Mouse (Mus musculus): ENCODE results near the gene 4931422A03Rik. TPM values are rescaled to one million over a fixed set of nuclear protein-coding genes. Genes with fewer than 3 reads are reported as not detected.

4931422A03Rik gene
- polyA plus RNA-seq, 1 experiment from 2014 or later, result 3.4 TPM

DNA sequence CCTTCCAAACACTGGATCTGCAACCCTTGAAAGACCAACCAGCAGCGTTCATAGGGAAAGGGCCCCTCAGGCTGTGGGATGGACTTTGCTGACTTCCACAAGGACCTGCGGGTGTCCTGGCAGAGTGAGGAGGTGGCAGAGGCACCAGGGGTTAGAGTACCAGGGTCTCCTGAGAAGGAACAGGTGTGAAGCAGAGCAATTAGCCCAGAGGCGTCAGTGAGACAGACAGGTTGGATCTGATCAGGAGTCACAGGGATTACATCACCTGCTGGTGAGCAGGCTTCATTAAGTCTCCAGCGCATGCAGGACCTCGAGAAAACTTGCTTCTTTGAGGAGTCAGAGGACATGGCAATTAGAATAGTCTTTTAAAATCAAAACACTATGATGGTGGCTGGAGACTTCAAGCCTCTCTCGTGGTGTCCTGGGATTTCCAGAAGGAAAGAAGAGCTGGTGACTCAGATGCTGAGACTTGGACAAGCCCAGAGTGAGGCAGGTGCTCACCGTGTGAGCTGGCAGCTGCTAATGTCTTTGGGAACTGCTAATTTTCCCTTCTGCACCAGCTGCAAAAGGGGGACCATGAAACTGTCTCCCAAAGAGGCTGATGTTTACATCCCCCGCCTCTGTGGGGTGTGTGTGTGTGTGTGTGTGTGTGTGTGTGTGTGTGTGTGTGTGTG is 80.0 kb downstream of the 4931422A03Rik start:
- Histone ChIP-seq H3K4me1 (replicated peaks) (peaks cover 2% of the 10 kb centered on the region; the same call in 1 of the 2 replicates), H3K27me3 (peaks cover 15% of the 10 kb centered on the region; the same call in 1 of the 2 replicates), H3K4me3 (replicated peaks) (no peak overlapping the region), H3K9ac (replicated peaks) (no peak overlapping the region), H3K36me3 (no peaks in the 10 kb centered on the region), H3K27ac (no peak overlapping the region), H3K4me2 (no peak overlapping the region), H3K9me3 (no peaks in the 10 kb centered on the region)
- WGBS, result 41% methylated on average over 8 of the region's 8 CpGs
- ATAC-seq (ENCODE audit: insufficient number of reproducible peaks, insufficient read depth, low FRiP score, low TSS enrichment, low read depth), result no peak

DNA sequence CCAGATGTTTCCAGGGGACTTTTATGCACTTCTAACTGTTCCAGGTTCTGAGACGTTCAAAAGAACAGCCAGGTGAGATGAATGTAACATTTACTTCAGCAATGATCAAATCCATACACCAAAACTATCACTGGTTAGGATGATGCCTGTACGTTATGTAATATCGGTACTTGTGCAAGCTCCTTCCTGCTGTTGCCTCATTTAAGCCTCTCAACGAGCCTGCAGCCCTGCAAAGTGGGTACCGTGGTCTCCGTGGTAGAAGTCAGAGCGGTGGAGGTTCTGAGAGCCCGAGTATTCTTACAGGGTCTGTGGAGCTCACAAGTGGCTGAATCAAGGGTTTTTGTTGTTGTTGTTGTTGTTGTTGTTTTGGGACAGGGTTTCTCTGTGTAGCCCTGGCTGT is 81.3 kb downstream of the 4931422A03Rik start:
- 63% methylated on average over 8 of the region's 8 CpGs for WGBS
- H3K9me3 ChIP-seq, result no peaks in the 10 kb centered on the region
- peaks cover 8% of the 10 kb centered on the region; the same call in 1 of the 2 replicates for H3K27me3 ChIP-seq
- H3K36me3 ChIP-seq, result no peaks in the 10 kb centered on the region
- no peak overlapping the region for H3K4me3 ChIP-seq (replicated peaks)
- H3K9ac ChIP-seq (replicated peaks), result no peak overlapping the region
- no peak overlapping the region for H3K4me2 ChIP-seq
- no peak overlapping the region for H3K27ac ChIP-seq
- ATAC-seq (ENCODE audit: insufficient number of reproducible peaks, insufficient read depth, low FRiP score, low TSS enrichment, low read depth), result no peak
- H3K4me1 ChIP-seq (replicated peaks), result peaks cover 2% of the 10 kb centered on the region; the same call in 1 of the 2 replicates

DNA sequence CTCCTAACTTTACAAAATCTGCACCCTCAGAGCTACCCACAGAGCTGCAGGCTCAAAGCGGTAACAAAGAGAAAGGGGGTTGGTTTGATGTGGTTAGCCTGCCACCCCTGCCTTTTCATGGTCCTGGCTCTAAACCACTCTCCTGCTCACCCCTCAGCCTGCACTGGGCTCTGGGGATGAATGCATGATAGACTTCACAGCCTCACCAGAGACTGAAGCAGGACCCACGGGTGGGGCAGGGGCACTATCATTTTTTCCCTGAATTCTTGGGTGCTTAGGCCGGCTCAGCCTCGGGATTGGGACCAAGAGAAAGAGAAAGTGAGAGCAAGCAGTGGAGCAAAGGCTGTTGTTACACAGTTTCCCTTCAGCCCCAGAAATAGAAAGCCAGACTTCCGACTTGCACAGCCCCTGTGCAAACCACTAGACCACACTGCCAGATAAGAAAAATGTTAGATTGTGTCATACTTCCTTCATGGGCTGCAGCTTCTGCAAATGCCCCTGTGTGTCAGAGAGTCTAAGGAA is 82.5 kb downstream of the 4931422A03Rik start:
- H3K27ac ChIP-seq, result no peak overlapping the region
- H3K36me3 ChIP-seq, result no peaks in the 10 kb centered on the region
- ATAC-seq (ENCODE audit: insufficient number of reproducible peaks, insufficient read depth, low FRiP score, low TSS enrichment, low read depth), result no peak
- H3K9ac ChIP-seq (replicated peaks), result no peak overlapping the region
- H3K4me1 ChIP-seq (replicated peaks), result peaks cover 2% of the 10 kb centered on the region; the same call in 1 of the 2 replicates
- whole genome bisulfite sequencing, result 74% methylated on average over 5 of the region's 5 CpGs
- no peaks in the 10 kb centered on the region for H3K9me3 ChIP-seq
- peaks cover 8% of the 10 kb centered on the region; the same call in 1 of the 2 replicates for H3K27me3 ChIP-seq
- H3K4me3 ChIP-seq (replicated peaks), result no peak overlapping the region
- no peak overlapping the region for H3K4me2 ChIP-seq

GRCm38 (mm10) chr2:103944859-103945258 is 83.3 kb downstream of the 4931422A03Rik start:
- ATAC-seq (ENCODE audit: insufficient number of reproducible peaks, insufficient read depth, low FRiP score, low TSS enrichment, low read depth), result no peak
- Histone ChIP-seq H3K4me2 (no peak overlapping the region), H3K4me1 (replicated peaks) (peaks cover 2% of the 10 kb centered on the region; the same call in 1 of the 2 replicates), H3K9me3 (no peaks in the 10 kb centered on the region), H3K9ac (replicated peaks) (no peak overlapping the region), H3K36me3 (no peaks in the 10 kb centered on the region), H3K27me3 (peaks cover 8% of the 10 kb centered on the region; the same call in 1 of the 2 replicates), H3K4me3 (replicated peaks) (no peak overlapping the region), H3K27ac (no peak overlapping the region)
- WGBS, result 88% methylated on average over 2 of the region's 2 CpGs

DNA sequence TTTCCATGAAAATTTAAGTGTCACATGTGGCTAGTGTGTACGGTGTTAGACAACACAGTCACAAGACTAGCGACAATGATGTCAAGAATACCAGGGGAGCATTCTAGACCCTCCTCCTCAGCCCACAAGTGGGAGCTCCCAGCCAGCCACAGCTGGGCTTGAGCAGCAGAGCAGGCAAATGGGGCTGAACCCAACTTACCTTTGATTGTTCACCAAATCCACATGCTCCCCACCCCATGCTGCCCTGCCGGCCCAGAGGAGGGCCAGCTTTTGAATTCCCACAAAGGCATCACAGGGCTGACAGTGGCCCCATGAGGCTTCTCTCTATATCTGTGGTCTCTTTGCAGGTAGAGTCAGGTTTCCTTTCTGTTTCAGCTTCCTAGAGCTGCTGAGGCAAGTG is 87.1 kb downstream of the 4931422A03Rik start:
- Histone ChIP-seq H3K4me2 (no peak overlapping the region), H3K9me3 (no peaks in the 10 kb centered on the region), H3K27ac (no peak overlapping the region), H3K27me3 (0 out of 2 replicates have a peak, but pooled peaks cover 5% of the 10 kb centered on the region), H3K4me3 (replicated peaks) (no peak overlapping the region), H3K4me1 (replicated peaks) (no peaks in the 10 kb centered on the region; the same call in 1 of the 2 replicates), H3K9ac (replicated peaks) (no peak overlapping the region), H3K36me3 (no peaks in the 10 kb centered on the region)
- no peak for ATAC-seq (ENCODE audit: insufficient number of reproducible peaks, insufficient read depth, low FRiP score, low TSS enrichment, low read depth)
- 77% methylated on average over 3 of the region's 3 CpGs for WGBS

GRCm38 (mm10) chr2:103939003-103939402 is 89.2 kb downstream of the 4931422A03Rik start:
- no peak overlapping the region for H3K4me2 ChIP-seq
- no peak overlapping the region for H3K27ac ChIP-seq
- 0 out of 2 replicates have a peak, but pooled peaks cover 3% of the 10 kb centered on the region for H3K4me1 ChIP-seq (replicated peaks)
- H3K27me3 ChIP-seq, result no peaks in the 10 kb centered on the region
- no peak overlapping the region for H3K9ac ChIP-seq (replicated peaks)
- H3K9me3 ChIP-seq, result no peaks in the 10 kb centered on the region
- no peaks in the 10 kb centered on the region for H3K36me3 ChIP-seq
- H3K4me3 ChIP-seq (replicated peaks), result no peak overlapping the region
- no peak for ATAC-seq (ENCODE audit: insufficient number of reproducible peaks, insufficient read depth, low FRiP score, low TSS enrichment, low read depth)

DNA sequence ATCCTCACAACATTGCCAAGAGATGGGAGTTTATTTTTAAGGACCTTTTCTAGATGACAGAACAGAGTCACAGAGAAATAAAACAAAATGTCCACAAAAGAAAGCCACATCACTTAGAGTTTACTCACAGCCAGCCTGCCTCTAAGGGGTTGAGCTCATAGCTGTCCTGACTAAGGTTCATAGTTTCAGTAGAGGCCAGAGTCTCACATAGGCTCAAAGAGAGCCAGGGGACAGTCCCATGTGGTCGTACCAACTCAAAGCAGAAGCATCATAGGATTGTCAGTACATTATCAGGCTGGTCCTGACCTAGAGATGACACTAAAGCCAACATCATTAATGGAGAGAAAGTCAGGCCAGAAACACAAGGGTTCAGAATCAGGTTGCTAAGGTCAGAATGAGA is 89.6 kb downstream of the 4931422A03Rik start:
- H3K27ac ChIP-seq, result no peak overlapping the region
- ATAC-seq (ENCODE audit: insufficient number of reproducible peaks, insufficient read depth, low FRiP score, low TSS enrichment, low read depth), result no peak
- H3K4me1 ChIP-seq (replicated peaks), result 0 out of 2 replicates have a peak, but pooled peaks cover 3% of the 10 kb centered on the region
- WGBS, result 71% methylated on average over 1 of the region's 1 CpGs
- no peak overlapping the region for H3K4me3 ChIP-seq (replicated peaks)
- H3K27me3 ChIP-seq, result no peaks in the 10 kb centered on the region
- H3K9me3 ChIP-seq, result no peaks in the 10 kb centered on the region
- no peak overlapping the region for H3K4me2 ChIP-seq
- H3K36me3 ChIP-seq, result no peaks in the 10 kb centered on the region
- H3K9ac ChIP-seq (replicated peaks), result no peak overlapping the region

GRCm38 (mm10) chr2:103937670-103938069 is 90.5 kb downstream of the 4931422A03Rik start:
- no peaks in the 10 kb centered on the region for H3K27me3 ChIP-seq
- no peak overlapping the region for H3K4me2 ChIP-seq
- no peak overlapping the region for H3K9ac ChIP-seq (replicated peaks)
- H3K4me1 ChIP-seq (replicated peaks), result 0 out of 2 replicates have a peak, but pooled peaks cover 3% of the 10 kb centered on the region
- no peaks in the 10 kb centered on the region for H3K36me3 ChIP-seq
- H3K9me3 ChIP-seq, result no peaks in the 10 kb centered on the region
- no peak for ATAC-seq (ENCODE audit: insufficient number of reproducible peaks, insufficient read depth, low FRiP score, low TSS enrichment, low read depth)
- no peak overlapping the region for H3K27ac ChIP-seq
- 81% methylated on average over 2 of the region's 2 CpGs for WGBS
- H3K4me3 ChIP-seq (replicated peaks), result no peak overlapping the region

DNA sequence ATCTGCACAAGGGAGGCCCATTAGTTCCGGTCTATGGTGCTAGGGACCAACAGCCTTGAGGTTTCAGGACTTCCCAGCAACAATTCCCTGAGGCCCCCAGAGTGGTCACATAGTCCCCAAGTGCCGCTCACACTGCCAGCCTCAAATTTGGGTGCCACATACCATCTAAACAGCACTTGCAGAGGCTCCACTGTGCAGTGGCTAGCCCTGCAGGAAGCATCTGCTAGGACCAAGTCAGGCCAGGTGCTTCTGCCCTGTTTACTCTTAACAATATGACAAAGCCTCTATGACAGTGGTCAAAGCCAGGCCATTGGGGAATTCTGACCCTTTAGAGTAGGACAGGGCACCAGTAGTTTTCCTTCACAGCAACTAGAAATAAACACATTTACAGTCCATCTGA is 91.5 kb downstream of the 4931422A03Rik start:
- Histone ChIP-seq H3K9ac (replicated peaks) (no peak overlapping the region), H3K4me1 (replicated peaks) (0 out of 2 replicates have a peak, but pooled peaks cover 6% of the 10 kb centered on the region), H3K4me2 (no peak overlapping the region), H3K27ac (no peak overlapping the region), H3K4me3 (replicated peaks) (no peak overlapping the region), H3K36me3 (no peaks in the 10 kb centered on the region), H3K9me3 (no peaks in the 10 kb centered on the region), H3K27me3 (no peaks in the 10 kb centered on the region)
- ATAC-seq (ENCODE audit: insufficient number of reproducible peaks, insufficient read depth, low FRiP score, low TSS enrichment, low read depth), result no peak
- 88% methylated on average over 2 of the region's 2 CpGs for WGBS

GRCm38 (mm10) chr2:103935691-103936435 is 92.3 kb downstream of the 4931422A03Rik start:
- Histone ChIP-seq H3K27ac (no peak overlapping the region), H3K27me3 (no peaks in the 10 kb centered on the region), H3K36me3 (no peaks in the 10 kb centered on the region), H3K4me1 (replicated peaks) (peaks cover 14% of the 10 kb centered on the region), H3K9me3 (no peaks in the 10 kb centered on the region), H3K4me3 (replicated peaks) (no peak overlapping the region), H3K4me2 (no peak overlapping the region), H3K9ac (replicated peaks) (no peak overlapping the region)
- 77% methylated on average over 10 of the region's 10 CpGs for WGBS
- no peak for ATAC-seq (ENCODE audit: insufficient number of reproducible peaks, insufficient read depth, low FRiP score, low TSS enrichment, low read depth)

GRCm38 (mm10) chr2:103934670-103935069 is 93.5 kb downstream of the 4931422A03Rik start:
- no peak overlapping the region for H3K9ac ChIP-seq (replicated peaks)
- WGBS, result 69% methylated on average over 3 of the region's 3 CpGs
- H3K27me3 ChIP-seq, result no peaks in the 10 kb centered on the region
- H3K4me1 ChIP-seq (replicated peaks), result peaks cover 26% of the 10 kb centered on the region
- H3K36me3 ChIP-seq, result no peaks in the 10 kb centered on the region
- H3K9me3 ChIP-seq, result no peaks in the 10 kb centered on the region
- H3K4me2 ChIP-seq, result no peak overlapping the region
- no peak overlapping the region for H3K27ac ChIP-seq
- no peak overlapping the region for H3K4me3 ChIP-seq (replicated peaks)
- no peak for ATAC-seq (ENCODE audit: insufficient number of reproducible peaks, insufficient read depth, low FRiP score, low TSS enrichment, low read depth)
